Mouse (Mus musculus) naive thymus-derived CD4-positive, alpha-beta T cell, adult 5 months (primary cell): Measurements from ENCODE around the gene Foxm1. TPM values are rescaled to one million over a fixed set of nuclear protein-coding genes. Genes with fewer than 3 reads are reported as not detected.

Experiments
- polyA plus RNA-seq: library from polyadenylated mRNA; unstranded; fragments of 100-300 nt; shearing (Covaris generic); gene quantifications from one replicate; pipeline ENCODE4 v1.2.1, GENCODE M21; 2017

Foxm1 gene
- polyA plus RNA-seq, result 2.6 TPM

GRCm38 (mm10) chr6:128362381-128363006 is at the start of gene Foxm1, which contains the start of gene Rhno1:
Gene Foxm1 (plus strand): TSS chr6:128362967.
Gene Rhno1 (minus strand): TSS chr6:128362911.

DNA sequence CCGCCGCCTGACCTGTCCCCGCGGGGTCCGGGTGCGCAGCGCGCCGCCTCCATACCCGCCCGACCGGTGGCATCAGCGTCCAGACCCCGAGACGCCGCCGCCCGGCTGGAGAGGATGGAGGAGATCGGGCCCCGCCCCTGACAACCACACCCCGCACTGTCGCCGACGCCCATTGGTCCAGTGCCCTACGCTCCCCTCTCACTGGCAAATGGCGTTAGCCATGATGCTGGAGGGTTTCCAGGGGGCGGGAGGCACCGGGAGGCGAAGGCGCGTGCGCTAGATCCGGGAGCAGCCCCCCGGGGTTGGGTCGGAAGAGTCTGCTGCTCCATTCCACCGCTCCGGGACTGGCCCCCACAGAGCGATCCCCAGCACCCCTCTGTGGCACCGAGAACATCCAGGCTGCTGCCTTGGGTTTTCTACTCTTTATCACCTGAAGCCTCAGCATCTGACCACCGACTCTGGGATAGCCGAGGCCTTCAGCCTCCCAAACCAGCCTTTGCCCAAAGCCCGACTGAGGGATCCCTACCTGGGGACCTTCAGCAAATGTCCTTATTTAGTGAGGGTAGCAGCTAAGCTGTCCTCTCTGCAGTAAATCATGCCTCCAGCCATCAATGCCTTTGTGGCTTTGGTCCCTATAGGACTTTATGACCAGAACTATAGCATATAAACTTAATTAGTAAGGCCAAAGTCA is 6.9 kb upstream of the Foxm1 start, which contains the start of gene Tulp3:
Tulp3 (minus strand) TSS at position 126 of the 691 bp plus-strand sequence.

DNA sequence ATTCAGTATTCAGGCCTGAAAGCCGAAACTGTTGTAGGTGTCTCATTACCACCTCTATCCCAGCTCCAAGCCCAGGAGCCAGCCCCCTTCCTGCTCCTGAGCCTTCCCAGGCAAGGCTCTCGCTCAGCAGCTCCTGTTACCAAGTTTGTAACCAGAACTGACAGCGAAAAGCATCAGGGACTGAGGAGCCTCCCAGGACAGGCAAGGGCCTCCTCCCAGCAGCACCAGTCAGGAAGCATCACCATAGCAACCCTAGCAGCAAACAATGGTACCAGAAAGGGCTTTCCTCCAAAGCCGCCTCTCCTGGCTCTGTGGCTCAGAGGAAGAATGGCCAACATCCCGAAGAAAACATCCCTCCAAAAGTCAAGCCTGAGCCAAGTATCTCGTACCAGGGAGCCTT is 12.4 kb downstream of the Foxm1 start, which contains the start of the genes Tex52 and Gm44596:
Tex52 (plus strand) TSS at position 265 of the 400 bp plus-strand sequence.
Gm44596 (plus strand) TSS at position 312 of the 400 bp plus-strand sequence.

GRCm38 (mm10) chr6:128398996-128399395 is 36.2 kb downstream of the Foxm1 start, which contains the start of gene Nrip2:
Gene Nrip2 (plus strand): TSS chr6:128399296.

GRCm38 (mm10) chr6:128424269-128425019 is 61.7 kb downstream of the Foxm1 start, which contains the start of gene Itfg2:
Gene Itfg2 (minus strand): TSS chr6:128424931.

Other genes with a start within 250 kb of the Foxm1 start
- 6.2 TPM for gene Tspan9, start 219.4 kb upstream of the Foxm1 start, polyA plus RNA-seq
- not detected for gene Tead4, start 62.1 kb upstream of the Foxm1 start, polyA plus RNA-seq
- 1.4 TPM for gene Tulp3, start 7.1 kb upstream of the Foxm1 start, polyA plus RNA-seq
- gene Rhno1, start 56 bp upstream of the Foxm1 start, polyA plus RNA-seq, result 58.4 TPM
- not detected for gene Tex52, start 12.5 kb downstream of the Foxm1 start, polyA plus RNA-seq
- gene Gm44596, start 12.5 kb downstream of the Foxm1 start, polyA plus RNA-seq, result not detected
- gene Nrip2, start 36.3 kb downstream of the Foxm1 start, polyA plus RNA-seq, result 0.81 TPM
- 43.5 TPM for gene Itfg2, start 62.0 kb downstream of the Foxm1 start, polyA plus RNA-seq
- 162 TPM for gene Fkbp4, start 75.7 kb downstream of the Foxm1 start, polyA plus RNA-seq
- not detected for gene Pzp, start 163.8 kb downstream of the Foxm1 start, polyA plus RNA-seq
- gene A2ml1, start 218.6 kb downstream of the Foxm1 start, polyA plus RNA-seq, result not detected